Mouse (Mus musculus) bone marrow, adult 2 months (tissue): ENCODE results near the gene Mthfd1.

Source experiments
- CTCF ChIP-seq: fragments of 200-500 bp; IDR thresholded peaks from 2 replicates; pipeline ENCODE4 v1.5.1; 2011; ENCODE audit warnings: low read length, control low read depth; ENCODE audit not compliant: control insufficient read depth, insufficient read depth
- POLR2A ChIP-seq: fragments of 200-500 bp; IDR thresholded peaks from 2 replicates; pipeline ENCODE4 v1.6.1; 2011; ENCODE audit warnings: low read depth, mild to moderate bottlenecking, control low read depth, low read length, borderline replicate concordance; ENCODE audit not compliant: control insufficient read depth

- TF ChIP-seq CTCF (peak; percentile 86), POLR2A (no peak)
These were observed 38.1 kb downstream of the Mthfd1 start for GRCm38 (mm10) chr12:76293192-76293591.
